Mouse (Mus musculus) embryo, embryonic 9.5 days (tissue): ENCODE measurements around the gene Appl2.
"Not testable (repeated sequence)": the region's sequence is repeated elsewhere in the genome, so short reads cannot be mapped to it uniquely, and the experiment has no call there.

Source experiments
- DNase-seq: peaks from one replicate; pipeline ENCODE4 v3.0.0-alpha.2; 2017; ENCODE audit errors: extremely low spot score

Gene Appl2

DNA sequence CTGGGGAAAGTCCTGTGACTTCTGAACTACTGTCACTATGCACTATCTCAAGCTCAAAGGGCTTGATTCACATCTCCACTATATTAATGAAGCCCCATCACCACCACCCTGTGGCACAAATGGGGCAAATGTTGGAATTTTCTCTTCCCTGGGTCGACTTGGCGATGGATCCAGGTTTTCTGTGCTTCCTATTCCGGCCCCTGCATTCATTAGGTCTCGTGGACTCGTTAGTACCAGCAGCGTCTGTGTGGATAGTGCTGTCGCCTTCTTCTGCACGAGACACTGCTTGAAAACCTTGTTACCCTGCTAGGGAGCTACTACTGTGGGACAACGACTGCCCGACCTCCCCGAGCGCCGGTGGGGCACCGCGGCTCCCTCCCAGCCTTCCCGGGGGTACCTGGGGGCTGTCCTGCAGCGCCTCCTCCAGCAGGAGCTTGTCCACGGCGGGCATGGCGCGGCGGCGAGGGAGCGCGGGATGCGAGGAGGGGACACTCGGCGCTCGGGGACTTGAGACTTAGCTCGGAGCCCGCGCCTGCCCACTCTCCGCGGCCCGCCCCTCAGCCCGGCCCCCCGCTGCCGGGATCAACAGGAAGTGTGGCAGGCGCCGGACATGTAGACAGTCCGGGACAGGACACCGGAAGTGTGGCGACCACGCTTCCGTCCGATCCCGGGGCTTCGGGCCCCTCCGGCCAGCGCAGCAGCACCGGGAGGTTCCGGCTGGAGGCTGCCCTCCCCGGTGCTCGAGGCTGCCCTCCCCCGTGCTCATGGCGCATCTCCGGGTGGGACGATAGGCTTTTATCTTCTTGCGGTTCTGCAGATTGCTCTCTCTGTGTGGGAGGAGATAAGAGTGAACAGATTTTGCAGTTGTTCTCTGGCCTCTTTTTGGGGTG, at the start of gene Appl2:
Gene Appl2, minus strand, starts transcription at position 608 of the 890 bp plus-strand sequence.
- peak; percentile 93 for DNase-seq

DNA sequence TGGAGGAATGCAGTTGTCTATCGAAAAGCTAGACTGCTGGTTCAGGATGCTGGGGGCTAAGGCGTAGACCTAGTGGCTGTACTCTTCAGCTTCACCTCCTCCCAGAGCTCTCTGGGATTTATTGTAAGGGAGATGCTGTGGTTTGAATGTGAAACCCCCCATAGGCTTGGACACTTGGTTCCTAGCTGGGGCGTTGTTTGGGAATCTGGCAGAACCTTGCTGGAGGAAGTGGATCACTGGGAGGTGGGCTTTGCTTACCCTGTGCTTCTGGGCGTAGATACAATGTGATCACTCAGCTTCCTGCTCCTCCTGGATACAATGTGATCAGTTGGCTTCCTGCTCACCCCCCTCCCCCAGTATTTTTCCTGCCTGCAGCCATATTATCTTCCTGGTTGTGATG, 47.7 kb upstream of the Appl2 start:
- no peak for DNase-seq

DNA sequence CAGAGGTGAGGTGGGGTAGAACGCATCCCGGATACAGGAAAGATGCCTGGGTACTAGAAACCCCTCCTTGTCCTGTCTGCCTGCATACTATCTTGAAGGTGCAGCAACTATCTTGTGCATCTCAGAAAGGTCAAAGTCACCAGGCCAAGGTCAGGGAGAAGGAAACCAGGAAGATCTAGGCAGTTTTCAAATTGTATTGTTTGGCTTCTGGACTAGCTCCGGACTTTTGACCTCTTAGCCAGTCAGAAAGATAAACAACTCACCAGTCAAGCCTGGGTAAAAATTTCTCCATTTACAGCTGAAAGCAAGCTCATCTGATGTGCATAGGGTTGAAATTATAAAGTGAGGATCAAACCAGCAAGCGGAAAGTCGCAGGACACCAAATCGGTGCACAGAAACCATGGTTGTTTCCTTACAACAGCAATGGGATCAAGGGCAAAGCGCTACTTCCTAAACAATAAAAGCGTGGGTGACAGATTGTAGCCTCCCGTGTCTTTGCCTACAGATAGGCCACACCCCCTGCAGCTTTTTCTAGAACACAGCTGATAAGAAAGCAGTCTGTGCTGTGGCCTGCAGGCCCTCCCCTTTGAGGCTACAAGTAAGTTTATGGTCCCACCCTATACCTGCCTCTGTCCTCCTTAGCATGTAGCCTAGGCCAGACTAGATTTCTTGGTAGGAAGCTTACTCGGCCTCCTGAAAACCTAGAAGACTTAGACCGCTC, 43.8 kb upstream of the Appl2 start:
- no peak for DNase-seq

DNA sequence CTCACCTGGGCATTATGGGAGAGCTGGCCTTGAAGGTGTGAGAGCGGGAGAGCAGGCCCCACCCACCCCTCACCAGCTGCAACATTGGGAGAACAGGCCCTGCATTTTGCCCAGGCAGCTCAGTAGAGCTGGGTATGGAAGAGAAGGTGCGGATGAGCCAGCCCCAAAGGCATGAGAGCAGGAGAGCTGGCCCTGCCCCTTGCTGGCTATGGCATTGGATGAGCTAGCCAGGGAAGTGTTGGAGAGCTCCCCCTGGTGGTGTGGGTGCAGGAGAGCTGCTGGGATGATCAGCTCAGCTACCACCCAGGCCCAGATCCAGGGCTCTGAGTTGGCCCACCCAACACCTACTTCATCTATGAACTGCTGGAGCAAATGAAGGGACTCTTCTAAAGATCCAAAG, 39.7 kb upstream of the Appl2 start:
- no peak for DNase-seq

DNA sequence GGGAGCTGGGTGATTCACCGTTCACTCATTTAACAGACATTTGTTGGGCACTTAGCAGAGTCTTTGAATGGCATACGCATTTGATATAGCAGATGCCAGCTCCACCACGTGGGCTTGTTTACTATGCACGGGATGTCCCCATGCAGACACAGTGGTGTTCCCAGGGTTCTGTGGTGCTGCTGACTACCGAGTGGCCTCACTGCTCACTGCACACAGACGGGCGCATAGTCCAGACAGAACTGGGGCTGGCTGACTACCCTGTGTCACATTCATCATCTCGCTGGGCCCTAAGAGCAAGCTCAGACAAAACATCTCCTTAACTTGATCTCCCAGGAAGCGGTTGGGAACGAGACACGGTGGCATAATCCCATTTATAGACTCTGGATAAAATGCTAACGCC, 32.8 kb upstream of the Appl2 start:
- DNase-seq = no peak

DNA sequence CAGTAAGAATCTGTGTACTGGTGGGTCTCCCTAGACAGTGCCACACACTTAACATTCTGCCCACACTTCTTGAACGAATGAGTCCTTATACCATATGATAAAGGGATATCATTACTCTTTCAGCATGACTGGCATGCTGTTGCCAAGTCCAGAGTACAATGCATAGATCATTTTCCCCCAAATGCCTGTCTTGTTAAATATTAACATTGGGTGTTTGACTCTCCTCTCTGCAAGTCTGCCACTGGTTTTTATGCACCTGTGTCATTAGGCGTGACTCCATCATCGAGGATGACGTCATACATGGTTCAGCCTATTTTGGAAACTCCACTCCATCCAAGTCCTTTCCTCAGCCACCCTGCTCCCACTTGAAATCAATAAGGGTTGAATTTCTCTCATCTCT, 18.0 kb upstream of the Appl2 start:
- DNase-seq = no peak

DNA sequence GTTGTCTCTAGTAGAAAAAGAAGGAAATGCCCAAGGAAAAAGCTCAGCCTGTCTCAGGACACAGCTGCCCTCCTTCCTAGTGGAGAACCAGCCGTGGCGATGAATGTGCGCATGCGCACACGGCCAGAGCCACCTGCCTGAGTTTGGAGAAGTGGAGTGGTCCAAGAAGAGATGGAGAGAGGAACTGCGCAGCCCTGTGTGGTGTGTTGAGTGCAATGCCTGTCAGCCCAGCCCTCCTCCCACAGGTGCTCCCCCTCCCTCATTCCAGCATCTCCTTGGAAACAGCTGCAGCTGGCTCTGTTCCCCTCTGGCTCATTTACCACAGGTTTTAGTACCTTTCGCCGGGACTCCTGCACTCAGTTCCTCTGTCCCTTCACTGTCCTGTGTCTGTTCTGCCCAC, 13.4 kb upstream of the Appl2 start:
- DNase-seq = no peak

DNA sequence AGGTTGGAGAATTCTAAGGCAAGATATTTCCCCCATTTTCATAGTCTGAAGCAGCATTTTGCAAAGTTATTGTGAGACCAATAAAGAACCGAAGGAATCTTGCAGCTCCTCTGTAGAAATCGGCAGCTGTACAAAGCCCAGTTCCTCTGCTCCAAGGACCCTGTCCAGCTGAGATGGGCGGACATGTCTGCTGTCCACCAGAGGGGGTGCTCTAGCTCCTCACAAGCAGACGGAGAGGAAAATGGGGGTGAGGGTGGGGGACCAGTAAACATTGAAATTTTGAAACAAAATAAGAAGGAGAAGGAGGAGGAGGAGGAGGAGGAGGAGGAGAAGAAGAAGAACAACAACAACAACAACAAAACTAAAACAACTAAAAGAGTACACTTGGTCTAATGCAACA, 12.1 kb upstream of the Appl2 start:
- no peak for DNase-seq

DNA sequence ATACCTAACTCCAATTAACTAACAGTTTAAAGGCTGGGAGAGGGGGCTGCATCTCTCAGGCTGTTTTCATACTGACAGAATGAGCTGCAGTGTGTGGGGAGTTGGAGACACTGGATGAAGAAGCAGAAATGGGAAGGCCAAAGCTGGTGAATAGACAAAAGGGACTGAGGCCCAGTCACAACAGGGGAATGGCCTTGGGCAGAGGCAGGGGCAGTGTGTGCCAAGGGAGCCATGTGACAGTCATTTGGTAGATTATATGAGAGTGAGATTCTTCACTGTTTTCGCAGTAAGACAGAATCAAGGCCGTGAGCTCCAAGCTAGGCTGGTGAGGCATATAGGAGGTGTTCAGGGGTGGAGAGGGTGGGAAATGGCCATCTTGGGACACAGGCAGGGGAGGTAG, 6.1 kb upstream of the Appl2 start:
- no peak for DNase-seq

DNA sequence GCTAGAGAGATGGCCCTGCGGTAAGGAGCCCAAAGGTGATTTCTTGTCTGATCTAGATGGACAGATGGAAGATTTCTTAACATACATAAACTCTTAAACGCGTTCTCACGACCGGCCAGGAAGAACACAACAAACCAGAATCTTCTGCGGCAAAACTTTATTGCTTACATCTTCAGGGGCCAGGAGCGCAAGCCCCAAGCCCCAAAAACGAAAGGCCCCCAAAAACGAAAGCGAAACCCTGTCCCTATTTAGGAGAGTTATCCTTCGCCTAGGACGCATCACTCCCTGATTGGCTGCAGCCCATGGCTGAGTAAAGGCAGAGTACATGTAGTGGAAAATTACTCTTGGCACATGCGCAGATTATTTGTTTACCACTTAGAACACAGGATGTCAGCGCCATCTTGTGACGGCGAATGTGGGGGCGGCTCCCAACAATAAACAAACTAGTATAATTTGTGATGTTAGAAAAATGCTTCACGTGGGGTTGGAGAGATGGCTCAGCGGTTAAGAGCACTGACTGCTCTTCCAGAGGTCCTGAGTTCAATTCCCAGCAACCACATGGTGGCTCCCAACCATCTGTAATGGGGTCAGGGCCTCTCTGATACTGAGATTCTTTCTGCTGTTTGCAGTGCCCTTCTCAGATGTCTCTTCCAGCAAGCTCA, 3.8 kb upstream of the Appl2 start:
- not testable (repeated sequence) for DNase-seq

DNA sequence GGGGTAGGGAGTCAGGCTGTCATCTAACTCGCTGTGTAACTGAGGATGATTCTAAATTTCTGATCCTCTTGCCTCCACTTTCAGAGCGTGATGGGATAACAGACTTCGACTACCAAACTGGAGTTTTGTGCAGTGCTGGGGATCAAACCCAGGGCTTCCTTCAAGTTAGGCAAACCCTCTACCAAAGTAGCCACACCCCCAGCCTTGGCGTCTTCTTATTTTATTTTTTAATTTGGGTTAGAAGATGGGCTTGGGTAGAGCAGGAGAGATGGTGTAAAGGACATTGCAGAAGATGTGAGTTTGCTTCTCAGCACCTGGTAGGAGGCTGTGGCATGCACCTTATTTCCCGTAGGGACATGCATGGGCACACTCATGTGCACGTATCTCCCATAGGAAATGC, 499 bp upstream of the Appl2 start:
- no peak for DNase-seq

DNA sequence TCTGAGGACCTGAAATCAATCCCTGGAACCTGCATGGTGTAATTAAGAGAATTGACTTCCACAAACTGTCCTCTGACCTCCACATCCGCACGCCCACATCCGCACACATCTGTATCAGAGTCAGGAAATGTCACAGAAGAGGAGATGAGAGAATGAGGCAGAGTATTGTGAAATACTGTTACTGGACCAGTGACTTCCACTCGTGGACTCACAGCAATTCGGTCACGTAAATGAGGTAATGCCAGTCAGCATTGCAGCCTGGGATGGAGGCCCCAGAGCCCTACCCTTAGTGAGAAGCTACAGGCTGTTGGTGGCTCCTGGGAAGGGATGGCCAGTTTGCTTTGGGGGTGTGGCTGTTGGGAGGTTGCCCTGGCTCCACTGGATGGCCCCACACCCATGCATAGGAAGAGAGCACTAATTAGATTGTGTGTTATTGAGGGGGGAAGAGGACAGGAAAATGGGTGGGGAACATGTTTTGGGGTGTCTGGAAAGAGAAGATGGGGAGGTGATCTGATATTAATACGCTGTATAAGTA, 2.1 kb downstream of the Appl2 start:
- no peak for DNase-seq

DNA sequence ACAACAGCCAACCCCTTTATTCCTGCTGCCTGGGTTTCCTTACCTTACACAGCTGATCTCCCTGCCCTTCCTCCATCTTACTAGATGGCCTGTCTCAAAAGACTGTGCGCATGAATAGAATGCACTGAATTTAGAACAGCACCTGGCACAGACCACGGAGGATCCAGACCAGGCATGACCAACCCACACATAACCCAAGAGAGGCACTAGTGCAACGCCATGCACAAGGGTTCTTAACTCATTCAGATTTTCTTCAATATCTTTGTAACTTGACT, 2.9 kb downstream of the Appl2 start:
- no peak for DNase-seq

DNA sequence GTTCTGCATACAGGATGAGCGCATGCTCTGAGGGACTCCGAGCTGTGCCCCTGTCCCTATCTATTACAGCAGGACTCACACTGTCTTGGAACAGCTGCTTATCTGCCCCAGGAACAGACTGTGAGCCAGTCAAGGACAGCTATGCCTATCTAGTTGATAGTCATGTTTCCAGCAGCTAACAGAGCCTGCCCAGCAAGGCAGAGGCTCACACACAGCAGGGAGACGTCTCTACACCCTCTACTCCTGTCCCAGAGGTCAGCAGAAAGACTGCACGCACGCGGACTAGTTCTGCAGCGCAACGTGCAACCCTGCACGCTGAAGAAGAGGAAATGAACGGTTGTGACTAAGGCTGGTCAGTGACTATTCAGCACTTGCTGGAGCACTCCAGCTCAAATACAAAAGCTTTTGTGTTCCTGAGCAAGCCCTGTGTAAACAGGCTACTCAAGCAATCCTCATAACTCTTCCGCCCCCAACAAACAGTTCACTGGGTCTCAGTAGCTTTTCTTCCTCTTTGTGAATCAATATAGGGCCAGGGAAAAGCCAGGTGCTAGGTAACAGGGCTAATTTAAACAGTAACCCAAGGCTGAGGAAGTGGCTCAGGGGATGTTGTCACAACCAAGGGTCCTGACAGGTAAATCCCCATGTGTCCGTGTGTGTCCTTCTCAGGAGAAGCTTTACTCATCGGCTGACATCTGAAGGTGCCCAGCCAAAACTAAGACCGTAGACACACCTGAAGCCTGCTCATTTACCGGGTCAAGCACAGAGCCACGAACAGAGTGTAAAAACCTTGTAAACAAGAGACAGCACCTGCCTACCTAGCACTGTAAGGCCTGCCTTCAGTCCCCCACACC, 3.4 kb downstream of the Appl2 start:
- peak; percentile 17 for DNase-seq

DNA sequence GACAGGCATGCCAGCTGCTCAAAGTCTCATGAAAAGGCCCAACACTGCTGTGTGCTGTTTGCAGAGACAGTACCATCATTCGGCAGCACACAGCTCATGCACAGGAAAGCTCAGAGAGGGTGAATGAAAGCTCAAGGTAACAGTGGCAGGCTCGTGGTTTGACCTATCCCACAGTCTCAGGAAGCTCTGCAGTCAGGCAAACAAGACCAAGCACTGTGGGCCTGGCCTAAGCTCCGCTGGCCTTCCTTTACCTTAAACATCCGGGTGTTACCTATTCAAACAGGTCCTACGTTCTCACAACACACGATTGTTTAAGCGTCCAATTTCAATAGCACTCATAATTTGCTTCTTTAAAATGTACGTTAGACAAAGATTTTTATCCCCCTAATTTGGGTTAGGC, 4.4 kb downstream of the Appl2 start:
- no peak for DNase-seq

DNA sequence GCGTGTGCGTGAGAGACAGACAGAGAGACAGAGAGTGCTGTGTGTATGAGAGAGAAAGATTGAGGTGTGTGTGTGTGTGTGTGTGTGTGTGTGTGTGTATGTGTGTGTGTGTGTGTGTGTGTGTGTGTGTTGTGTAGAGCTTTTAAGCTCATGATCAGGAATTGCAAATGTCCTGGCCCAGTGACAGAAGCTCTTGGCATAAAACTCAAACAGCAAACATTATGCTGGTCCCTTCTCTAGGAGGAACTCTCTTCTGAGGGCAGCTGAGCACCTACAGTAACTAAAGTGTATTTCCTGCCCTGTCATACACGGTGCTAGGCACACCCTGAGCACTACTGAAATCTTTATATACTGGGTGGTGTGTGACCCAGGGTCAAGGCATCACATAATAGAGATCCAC, 6.9 kb downstream of the Appl2 start:
- DNase-seq = no peak

DNA sequence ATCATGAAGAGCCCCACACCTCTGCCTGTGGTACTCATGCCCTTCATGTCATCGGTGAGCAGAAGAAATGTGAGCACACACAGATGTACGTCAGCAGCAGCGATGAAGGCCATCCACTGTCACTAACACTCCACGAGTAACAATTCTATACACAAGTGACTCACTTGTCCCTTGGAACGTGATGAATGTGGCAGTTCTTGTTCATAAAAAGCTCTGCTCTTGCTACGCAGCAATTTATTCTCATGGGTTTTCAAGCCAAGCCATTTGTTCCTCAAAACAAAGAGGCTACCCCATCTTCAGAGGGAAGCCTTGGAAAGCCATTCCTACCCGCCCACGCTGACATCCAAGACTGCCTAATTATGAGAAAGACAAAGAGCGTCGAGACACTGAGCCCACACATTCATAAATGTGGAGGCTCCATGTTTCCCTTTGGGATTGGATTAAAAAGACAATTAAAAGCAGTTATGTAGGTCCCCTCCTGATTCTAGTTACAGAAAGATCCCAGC, 8.6 kb downstream of the Appl2 start:
- no peak for DNase-seq

DNA sequence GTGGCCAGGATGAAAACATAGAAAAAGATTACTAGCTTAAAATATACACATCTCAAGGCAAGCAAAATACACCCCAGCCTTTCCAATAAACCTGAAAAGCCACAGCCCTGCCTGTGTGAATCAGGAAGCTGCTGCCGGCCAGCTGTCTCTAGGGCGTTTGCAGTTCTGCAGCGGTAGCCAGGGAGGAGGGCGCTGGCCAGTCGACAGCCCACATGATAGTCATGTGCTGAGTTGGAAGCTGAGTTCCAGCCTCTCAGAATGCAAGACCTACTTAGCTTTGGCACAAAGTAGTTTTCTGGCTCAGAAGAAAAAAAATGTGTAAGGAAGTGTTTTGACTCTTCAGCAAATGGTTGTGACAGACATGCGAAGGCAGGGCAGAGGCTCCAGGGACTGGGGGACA, 11.2 kb downstream of the Appl2 start:
- DNase-seq = no peak

DNA sequence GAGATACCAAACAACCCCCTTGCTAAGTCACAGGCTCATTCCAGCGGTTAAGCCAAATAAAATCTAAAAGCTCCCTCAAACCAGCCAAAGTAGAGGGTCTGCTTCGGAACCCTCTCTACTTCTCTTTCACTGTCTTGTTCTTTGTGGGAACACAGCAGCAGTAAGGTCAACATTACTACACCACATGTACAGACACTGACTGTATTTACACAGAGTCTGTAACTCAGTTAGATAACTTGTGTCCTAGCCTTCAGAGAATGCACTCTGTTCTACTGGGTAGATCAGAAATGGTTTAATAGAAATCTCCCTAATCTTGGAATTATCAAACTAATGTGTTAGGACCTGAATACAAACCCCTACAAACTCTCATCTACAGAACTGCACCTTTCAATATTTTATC, 12.3 kb downstream of the Appl2 start:
- no peak for DNase-seq

DNA sequence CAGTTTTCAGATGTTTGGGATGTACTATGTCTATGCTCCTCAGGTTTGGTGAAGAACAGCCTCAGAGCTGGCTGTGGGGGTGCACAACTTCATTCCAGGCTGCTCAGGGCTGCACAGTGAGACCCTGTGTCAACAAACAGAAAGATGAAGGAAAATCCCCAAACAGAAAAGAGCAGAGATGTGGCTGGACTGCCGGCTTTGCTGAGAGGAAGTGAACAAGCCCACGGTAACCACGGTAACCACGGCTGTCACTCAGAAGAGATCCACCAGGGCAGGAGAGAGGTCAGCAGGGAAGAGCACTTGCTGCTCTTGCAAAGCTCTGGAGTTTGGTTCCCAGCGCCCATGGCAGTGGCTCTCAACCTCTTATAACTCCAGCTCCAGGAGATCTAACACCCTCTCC, 14.1 kb downstream of the Appl2 start:
- peak; percentile 58 for DNase-seq

DNA sequence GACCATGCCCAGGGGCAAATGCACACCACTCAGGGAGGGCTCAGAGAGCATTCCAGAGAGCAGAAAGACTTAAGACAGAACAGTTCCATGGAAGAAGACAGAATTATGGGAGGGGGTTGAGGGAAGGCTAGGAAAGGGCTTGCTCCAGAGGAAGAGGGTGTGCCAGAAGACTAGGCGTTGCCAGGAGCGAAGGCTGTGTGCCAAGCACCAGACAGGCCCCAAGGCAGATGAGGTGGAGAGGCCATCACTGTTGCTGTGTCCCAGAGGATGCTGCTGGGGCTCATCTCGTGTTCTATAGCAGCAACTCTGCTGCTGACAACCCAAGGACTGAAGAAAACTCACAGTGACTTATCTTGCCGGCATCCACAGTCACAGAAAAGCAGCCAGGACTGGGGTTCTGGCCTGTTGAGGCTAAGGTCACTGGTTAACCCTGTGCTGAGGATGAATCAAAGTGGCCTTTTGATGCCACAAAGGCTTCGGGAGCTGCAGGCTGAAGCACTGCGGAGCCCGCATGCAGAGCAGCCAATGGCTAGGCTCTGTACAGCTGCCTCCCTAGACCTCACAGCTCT, 15.6 kb downstream of the Appl2 start:
- DNase-seq = no peak
